ENCODE assay signal across 8 mouse cellular contexts in the genomic region with DNA sequence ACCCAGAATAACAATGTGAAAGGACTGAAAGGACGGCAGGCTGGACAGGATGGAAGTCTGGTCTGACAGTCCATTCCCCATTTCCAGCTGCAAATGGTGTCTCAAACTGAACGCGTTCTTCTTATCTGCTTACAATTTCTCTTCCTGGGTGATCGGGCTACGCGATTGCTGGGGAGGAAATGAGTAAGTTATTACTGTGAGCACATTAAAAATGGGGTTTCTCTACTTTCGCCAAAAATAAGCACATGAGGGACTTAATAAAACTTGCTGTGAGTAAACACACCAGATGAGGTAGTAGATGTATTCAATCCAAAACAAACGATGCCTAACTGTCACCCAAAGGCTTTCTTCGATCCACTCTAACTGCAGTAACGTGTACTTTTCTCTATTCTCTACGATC. TPM values are rescaled to one million over a fixed set of nuclear protein-coding genes. Genes with fewer than 3 reads are reported as not detected.
DNase-seq lines count a peak whose midpoint lies in the region; ATAC-seq lines count a peak whose summit lies in the region.

No protein-coding gene starts in this region.

- H3K27me3 ChIP-seq in limb, embryonic 15.5 days: no peaks in the 10 kb centered on the region
- H3K27me3 ChIP-seq in midbrain, embryonic 14.5 days (ENCODE audit: control insufficient read depth, insufficient read depth, low read length): no peaks in the 10 kb centered on the region

- H3K27ac ChIP-seq in limb, embryonic 15.5 days: peak overlapping the region; percentile 94
- H3K27ac ChIP-seq in midbrain, embryonic 14.5 days (replicated peaks; ENCODE audit: low read depth, low read length): peak overlapping the region; percentile 95

- peak overlapping the region; percentile 85 for H3K4me3 ChIP-seq in limb, embryonic 15.5 days
- H3K4me3 ChIP-seq in midbrain, embryonic 14.5 days (replicated peaks; ENCODE audit: low read depth, low read length): peak overlapping the region; percentile 90

- peak overlapping the region; percentile 76 for H3K9ac ChIP-seq in limb, embryonic 15.5 days
- peak overlapping the region; percentile 83 for H3K9ac ChIP-seq in midbrain, embryonic 14.5 days (replicated peaks; ENCODE audit: low read length)

- ATAC-seq in limb, embryonic 15.5 days (ENCODE audit: insufficient number of reproducible peaks, low FRiP score, low TSS enrichment, low read depth): no peak
- no peak for ATAC-seq in midbrain, embryonic 14.5 days (ENCODE audit: low FRiP score, low TSS enrichment)

- WGBS in limb, embryonic 15.5 days: 1% methylated on average over 11 of the region's 11 CpGs
- 2% methylated on average over 11 of the region's 11 CpGs for WGBS in midbrain, embryonic 14.5 days

- no peaks in the 10 kb centered on the region for H3K9me3 ChIP-seq in limb, embryonic 15.5 days
- 0 out of 2 replicates have a peak, but pooled peaks cover under 1% of the 10 kb centered on the region for H3K9me3 ChIP-seq in midbrain, embryonic 14.5 days (ENCODE audit: control insufficient read depth, low read length)

- H3K4me1 ChIP-seq in limb, embryonic 15.5 days: 0 out of 2 replicates have a peak, but pooled peaks cover 4% of the 10 kb centered on the region
- peaks cover 18% of the 10 kb centered on the region; the same call in 1 of the 2 replicates for H3K4me1 ChIP-seq in midbrain, embryonic 14.5 days (ENCODE audit: control insufficient read depth, insufficient read depth, low read length)

- peak; percentile 17 to 20 for DNase-seq in left cerebral cortex, postnatal 10 days (ENCODE audit: extremely low spot score in 1 of 2, low spot score in 2 of 2)
- DNase-seq in left cerebral cortex, postnatal 4 days: no peak
- peak; percentile 24 for DNase-seq in embryo, embryonic 9.5 days (ENCODE audit: extremely low spot score)
- DNase-seq in heart, postnatal 4 days: peak; percentile 8
- DNase-seq in midbrain, embryonic 14.5 days: peak; percentile 46
- DNase-seq in frontal cortex, adult 2 months (ENCODE audit: extremely low spot score in 1 of 2, low spot score in 1 of 2): no peak
- no peak for DNase-seq in gastrocnemius, adult 18-20 months (ENCODE audit: low spot score)

- H3K4me2 ChIP-seq in limb, embryonic 15.5 days: peak overlapping the region; percentile 70
- H3K4me2 ChIP-seq in midbrain, embryonic 14.5 days (ENCODE audit: low read length): peak overlapping the region; percentile 59

- no peaks in the 10 kb centered on the region for H3K36me3 ChIP-seq in limb, embryonic 15.5 days
- 0 out of 2 replicates have a peak, but pooled peaks cover under 1% of the 10 kb centered on the region for H3K36me3 ChIP-seq in midbrain, embryonic 14.5 days (ENCODE audit: control insufficient read depth, insufficient read depth, low read length)

- intact Hi-C loops in left cerebral cortex, postnatal 10 days (cut with DNase I): loop anchor here (5.0 kb wide), 1 partner anchor 294 kb away; no protein-coding TSS in a partner anchor
- intact Hi-C loops in left cerebral cortex, postnatal 4 days (cut with DNase I): loop anchor here (2.0 to 10.0 kb wide), 3 partner anchors 312 to 526 kb away; no protein-coding TSS in a partner anchor

RNA-seq across cellular contexts. Expression of gene Arl4a, which starts 1.2 kb away (rescaled TPM):
- total RNA-seq in left cerebral cortex, postnatal 10 days (2021): 10 to 100 TPM; 64.0 to 65.3 TPM
- total RNA-seq in left cerebral cortex, postnatal 4 days (2021): 10 to 100 TPM; 78.4 to 90.2 TPM
- total RNA-seq in heart, postnatal 4 days (2021): 10 to 100 TPM; 27.0 to 27.5 TPM
- polyA plus RNA-seq in limb, embryonic 15.5 days (2015; fragmentation: Nextera tagmentation; extraction: Ambion mirVana): 77.8 and 80.4 TPM in 2 replicates
- polyA plus RNA-seq in midbrain, embryonic 14.5 days (2014; fragmentation: Nextera tagmentation; extraction: Ambion mirVana): 109 and 139 TPM in 2 replicates
- 36.6 and 36.9 TPM in 2 replicates for polyA plus RNA-seq in frontal cortex, adult 2 months (2012; rRNA removed)
- total RNA-seq in gastrocnemius, adult 18-20 months (2021): 10 to 100 TPM; 21.9 to 23.0 TPM

Comparison
In these comparisons a context has a peak if more than half of its experiments do, and no peak if none do; other contexts are left out.
1. DNase-seq: peak in left cerebral cortex, postnatal 10 days (2 of 2), embryo, embryonic 9.5 days (single experiment), heart, postnatal 4 days (single experiment) and midbrain, embryonic 14.5 days (single experiment); none in left cerebral cortex, postnatal 4 days (single experiment), frontal cortex, adult 2 months (0 of 2) and gastrocnemius, adult 18-20 months (single experiment).